Mouse (Mus musculus) cerebellum, adult 9-10 months (tissue): Measurements from ENCODE around the gene Cd209c.

Experiments used
- DNase-seq: peaks from one replicate; pipeline ENCODE4 v3.0.0; 2022

The Cd209c gene

GRCm38 (mm10) chr8:3954646-3955045 lies at the start of gene Cd209c:
Gene Cd209c (minus strand): TSS chr8:3954746.
- no peak for DNase-seq

DNA sequence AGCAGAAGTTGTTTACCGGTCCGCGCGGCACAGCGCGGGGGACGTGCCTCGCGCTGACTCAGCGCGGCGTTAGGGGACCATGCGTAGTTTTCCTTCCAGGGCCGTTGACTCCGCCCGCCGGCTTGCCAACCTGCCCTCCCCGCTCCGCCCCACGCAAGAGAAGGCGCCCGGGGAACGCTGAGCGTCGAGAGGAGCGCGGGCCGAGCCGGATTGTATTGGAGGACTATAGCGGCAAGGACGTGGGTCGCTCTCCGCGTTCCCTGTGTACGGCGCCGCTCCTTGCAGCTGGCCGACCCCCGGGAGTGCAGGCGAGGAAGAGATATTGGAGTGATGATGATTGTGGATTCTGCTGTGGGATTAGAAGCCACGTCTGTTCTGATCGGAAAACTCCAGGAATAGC lies 39.7 kb upstream of the Cd209c start:
- DNase-seq = no peak

- DNase-seq = peak; percentile 3
Measured at GRCm38 (mm10) chr8:3956037-3956436, 1.5 kb upstream of the Cd209c start.

- no peak for DNase-seq
Measured at GRCm38 (mm10) chr8:3940023-3940422, 14.5 kb downstream of the Cd209c start.

GRCm38 (mm10) chr8:3926744-3927143 lies 27.8 kb downstream of the Cd209c start, which contains the start of gene Cd209b:
Gene Cd209b (minus strand): TSS chr8:3926844.
- no peak for DNase-seq
